Mouse (Mus musculus) left cerebral cortex, adult 11 months (tissue): ENCODE data around the gene Ccdc86.

Experiments used
- DNase-seq: peaks from one replicate; pipeline ENCODE4 v3.0.0; 2022; ENCODE audit warnings: low spot score

The Ccdc86 gene

DNA sequence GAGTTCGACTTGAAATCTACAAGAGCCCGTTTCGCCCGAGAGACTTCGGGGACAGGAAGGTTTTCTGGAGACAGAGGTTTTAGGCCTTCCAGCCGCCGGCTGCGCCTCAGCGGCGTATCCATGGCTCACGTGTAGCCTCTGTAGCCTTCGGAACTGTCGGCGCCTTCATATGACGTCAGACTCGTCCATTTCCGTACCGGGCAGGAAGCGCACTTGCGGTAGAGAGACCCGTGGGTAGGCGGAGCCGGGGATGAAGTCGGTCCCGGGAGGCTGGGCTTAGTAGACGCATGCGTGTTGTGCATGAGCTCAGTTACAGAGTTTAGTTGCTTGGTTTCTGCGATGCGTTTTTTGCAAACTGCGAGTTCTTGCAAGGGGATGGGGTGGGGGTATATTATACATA lies at the start of gene Ccdc86:
Gene Ccdc86, minus strand, starts transcription at position 155 of the 400 bp plus-strand sequence.
- DNase-seq, result peak; percentile 93

DNA sequence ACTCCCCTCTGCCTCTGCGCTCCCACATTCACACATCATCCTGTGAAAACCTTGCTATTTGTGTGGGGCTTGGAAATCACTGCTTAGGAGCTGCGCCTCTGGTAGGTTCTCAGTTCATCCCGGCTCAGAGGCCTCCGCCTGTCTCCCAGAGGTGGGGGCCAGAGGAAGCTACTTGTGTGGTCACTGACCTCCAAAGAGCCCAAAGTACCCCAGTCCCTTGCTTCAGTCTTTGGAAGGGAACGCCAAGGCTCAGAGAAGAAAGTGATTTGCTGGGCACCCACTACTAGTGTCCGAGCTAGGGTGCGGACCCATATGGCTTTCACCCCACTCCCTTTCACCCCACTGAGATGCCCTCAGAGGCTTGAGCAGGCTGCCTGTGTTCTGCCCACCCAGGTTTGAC lies 44.1 kb upstream of the Ccdc86 start, which contains the start of gene Ms4a15:
Gene Ms4a15, minus strand, starts transcription at position 101 of the 400 bp plus-strand sequence.
- DNase-seq, result no peak

- DNase-seq, result no peak
These were observed 42.8 kb upstream of the Ccdc86 start for GRCm38 (mm10) chr19:10991911-10992310.

- DNase-seq, result no peak
These were observed 41.7 kb upstream of the Ccdc86 start for GRCm38 (mm10) chr19:10990751-10991150.

- no peak for DNase-seq
These were observed 39.5 kb upstream of the Ccdc86 start for GRCm38 (mm10) chr19:10988563-10988962.

DNA sequence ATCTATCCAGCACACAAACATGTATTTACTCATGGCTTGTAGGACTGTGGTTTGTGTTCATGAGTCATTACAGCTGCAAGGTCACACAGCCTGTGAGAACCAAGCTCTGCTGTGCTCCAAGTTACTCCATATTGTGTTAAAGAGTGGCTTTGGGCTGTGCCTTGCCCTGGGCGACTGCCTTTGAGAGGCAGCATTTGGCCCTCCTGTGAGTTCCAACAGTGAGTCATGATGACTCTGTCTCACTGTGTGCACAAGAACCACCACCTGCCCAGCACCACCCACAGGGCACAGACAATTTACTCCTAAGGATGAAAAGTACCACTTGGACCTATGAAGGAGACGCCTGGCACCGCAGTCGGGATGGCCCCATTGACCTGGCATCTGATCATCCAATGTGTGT lies 36.8 kb upstream of the Ccdc86 start:
- no peak for DNase-seq

DNA sequence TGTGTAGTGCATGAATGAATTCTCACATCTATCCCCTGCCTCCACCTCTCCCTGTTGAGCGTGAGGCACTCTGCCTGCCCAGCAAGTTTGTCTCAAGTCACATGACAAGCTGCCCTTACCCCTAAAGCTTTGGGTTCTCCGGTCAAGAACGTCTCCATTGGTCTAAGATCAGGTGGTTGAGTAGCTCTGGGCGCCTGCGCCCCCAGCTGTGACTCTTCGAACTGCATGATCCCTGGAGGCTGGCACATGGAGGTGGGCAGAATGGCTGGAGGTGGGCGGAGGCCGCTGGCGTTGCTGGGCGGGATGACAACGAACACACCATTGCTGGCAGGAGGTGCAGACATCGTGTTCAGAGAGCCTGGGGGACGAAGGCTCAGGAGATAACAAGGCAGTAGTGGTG lies 35.5 kb upstream of the Ccdc86 start:
- DNase-seq, result no peak

DNA sequence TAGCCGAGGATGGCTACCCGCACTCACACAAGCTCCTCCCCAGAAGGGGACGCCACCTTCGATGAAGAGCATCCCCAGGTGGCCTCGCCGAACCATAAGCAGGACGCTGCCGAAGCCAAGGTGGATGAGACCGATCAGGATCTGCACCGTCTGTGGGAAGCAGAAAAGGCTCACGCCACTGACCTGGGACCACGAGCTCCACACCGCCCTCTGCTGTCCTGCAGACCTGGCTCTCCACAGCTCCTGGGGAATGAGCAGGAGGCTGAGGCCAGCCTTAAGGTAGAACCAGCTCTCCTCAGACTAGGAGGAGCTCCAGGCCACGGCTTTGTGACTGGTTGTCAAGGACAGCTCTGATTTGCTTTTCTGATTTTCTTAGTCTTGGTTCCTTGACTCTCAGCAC lies 34.1 kb upstream of the Ccdc86 start:
- no peak for DNase-seq

- DNase-seq, result no peak
These were observed 31.1 kb upstream of the Ccdc86 start for GRCm38 (mm10) chr19:10980210-10980609.

DNA sequence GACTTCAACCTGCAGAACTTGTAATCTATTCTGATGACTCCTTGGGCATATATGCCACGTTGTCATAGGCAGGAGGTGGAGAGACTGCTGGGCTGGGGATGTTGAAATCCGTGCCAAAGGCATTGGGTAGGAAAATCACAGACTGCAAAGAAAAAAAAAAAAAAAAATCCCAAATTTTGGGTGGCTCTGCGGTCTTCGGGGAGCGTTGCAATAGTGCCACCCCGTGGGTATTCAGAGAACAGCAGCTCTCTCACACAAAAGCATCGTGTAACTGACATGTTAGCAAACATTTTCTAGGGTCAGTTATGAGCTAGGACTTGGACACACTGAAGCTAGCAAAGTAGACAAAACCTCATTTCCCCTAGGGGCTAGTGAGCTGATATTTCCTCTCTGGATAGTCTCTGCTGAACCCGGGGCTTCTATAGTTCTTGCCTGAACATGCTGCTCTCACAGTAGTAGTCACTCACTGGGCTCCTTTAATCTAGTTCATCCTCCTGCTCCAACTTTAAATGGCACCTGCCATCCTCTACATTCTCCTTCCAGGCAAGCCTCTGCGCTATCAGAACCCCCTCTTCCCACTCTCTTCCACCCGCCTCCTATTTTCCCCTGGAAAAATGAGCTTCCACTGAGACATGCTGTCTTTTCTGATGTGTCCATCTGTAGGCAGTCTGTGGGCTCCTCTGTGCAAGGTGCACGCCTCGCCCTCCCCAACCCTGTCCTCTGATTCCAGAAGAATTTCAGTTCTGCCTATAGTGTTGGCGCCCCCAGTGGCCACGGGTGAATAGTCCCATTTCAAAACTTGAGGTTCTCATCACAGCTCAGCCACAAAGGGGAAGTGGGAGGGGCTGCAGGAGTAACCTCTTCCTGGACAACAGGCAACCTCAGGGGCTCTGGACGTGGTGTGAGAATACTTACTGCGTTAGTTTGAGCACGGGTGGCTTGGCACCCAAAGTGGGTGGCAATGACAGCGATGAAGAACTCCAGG lies 30.4 kb upstream of the Ccdc86 start:
- peak; percentile 58 for DNase-seq

DNA sequence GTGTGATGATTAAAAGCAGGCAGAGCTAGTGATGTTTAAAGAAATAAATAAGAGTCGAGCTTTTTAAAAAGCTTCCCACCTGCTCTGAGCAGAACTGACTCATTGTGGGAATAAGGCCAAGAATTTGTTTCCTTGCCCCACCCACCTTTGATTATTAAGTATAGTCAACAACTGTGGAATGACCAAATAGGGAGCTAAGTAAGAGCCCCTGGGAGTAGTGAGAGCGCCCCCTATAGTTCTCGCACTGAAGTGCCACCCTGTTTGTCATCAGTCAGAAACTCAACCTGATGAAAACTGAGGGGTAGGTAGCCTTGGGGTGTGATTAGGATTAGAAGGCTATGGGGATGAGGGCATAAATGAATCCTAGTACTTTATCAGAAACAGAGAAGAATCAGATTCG lies 27.3 kb upstream of the Ccdc86 start:
- no peak for DNase-seq

DNA sequence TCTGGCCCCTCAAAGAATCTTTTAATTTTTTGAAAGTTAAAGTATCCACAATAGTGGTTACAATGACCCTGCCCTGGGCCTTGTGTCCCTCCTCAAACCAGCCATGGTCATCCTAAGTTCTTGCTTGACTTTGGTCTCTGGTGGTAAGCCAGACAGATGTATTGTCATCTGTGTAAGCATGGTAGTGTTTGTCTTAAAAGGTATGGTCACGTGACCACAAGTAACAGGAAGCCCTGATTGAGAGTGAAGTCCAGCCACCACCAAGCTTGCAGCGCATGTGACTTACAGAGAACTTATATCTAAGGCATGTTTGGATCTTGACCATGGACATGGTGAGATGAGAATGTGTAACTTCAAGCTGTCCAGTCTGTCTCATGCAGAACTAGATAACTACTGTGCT lies 26.1 kb upstream of the Ccdc86 start:
- DNase-seq, result no peak

- no peak for DNase-seq
These were observed 25.3 kb upstream of the Ccdc86 start, which contains the start of gene Ms4a10 for GRCm38 (mm10) chr19:10974238-10974865. Gene Ms4a10 (minus strand): TSS chr19:10974670.

DNA sequence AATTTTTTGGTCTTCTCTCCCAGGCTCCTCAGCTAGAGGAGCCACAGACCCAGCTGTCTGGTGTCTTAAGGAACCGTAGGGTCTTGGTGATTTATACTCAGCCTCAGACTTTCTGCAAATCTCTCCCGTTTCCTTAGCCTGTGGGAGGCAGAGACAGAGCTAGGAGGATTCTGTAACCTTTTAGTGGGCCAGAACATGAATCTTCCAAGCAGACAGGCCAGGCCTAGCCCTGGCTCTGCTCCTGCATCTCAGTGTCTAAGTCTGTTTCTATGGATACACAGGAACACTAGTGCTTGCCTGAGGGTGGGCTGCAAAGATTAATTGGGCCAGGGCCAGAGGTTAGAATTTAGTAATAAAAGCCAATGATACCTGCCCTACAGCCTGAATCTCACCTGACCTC lies 24.1 kb upstream of the Ccdc86 start:
- DNase-seq, result no peak

GRCm38 (mm10) chr19:10972660-10973059 lies 23.6 kb upstream of the Ccdc86 start:
- no peak for DNase-seq

DNA sequence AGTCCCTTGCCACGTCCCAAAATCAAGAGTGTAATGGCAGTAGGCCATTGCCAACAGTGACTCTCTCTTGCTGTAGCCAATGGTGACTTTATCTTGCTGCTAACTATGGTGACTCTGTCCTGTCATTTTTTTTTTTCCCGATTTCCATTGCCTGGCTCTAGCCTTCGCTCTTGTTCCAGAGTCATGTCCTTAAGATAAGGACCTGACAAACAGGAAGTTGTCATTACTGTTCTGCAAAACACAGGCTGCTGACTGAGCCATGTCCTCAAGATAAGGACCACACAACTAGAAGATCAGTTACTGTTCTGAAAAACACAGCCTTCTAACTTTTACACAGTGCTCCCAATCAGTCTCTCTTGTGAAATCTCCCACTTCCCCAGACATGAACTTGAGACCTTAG lies 21.4 kb upstream of the Ccdc86 start:
- DNase-seq, result no peak

- DNase-seq, result no peak
These were observed 19.5 kb upstream of the Ccdc86 start for GRCm38 (mm10) chr19:10968578-10968977.

GRCm38 (mm10) chr19:10965721-10966120 lies 16.7 kb upstream of the Ccdc86 start:
- DNase-seq, result no peak

DNA sequence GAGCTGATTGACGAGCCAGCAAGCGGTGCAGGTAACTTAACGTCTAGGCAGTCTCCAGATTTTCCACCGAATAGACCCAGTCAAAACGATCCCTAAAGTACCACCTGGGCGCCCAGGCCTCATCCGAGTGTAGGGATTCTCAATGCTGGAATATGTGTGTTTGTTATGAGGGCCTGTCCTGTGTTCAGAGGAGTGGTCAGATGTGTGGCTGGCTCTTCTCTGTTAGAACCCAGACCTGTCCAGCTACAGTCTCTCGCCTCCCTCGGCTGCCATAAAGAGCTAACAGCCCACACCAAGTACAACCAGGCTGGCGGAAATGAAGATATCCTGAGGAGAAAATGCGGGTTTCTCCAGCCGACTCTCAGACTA lies 10.9 kb upstream of the Ccdc86 start:
- no peak for DNase-seq

DNA sequence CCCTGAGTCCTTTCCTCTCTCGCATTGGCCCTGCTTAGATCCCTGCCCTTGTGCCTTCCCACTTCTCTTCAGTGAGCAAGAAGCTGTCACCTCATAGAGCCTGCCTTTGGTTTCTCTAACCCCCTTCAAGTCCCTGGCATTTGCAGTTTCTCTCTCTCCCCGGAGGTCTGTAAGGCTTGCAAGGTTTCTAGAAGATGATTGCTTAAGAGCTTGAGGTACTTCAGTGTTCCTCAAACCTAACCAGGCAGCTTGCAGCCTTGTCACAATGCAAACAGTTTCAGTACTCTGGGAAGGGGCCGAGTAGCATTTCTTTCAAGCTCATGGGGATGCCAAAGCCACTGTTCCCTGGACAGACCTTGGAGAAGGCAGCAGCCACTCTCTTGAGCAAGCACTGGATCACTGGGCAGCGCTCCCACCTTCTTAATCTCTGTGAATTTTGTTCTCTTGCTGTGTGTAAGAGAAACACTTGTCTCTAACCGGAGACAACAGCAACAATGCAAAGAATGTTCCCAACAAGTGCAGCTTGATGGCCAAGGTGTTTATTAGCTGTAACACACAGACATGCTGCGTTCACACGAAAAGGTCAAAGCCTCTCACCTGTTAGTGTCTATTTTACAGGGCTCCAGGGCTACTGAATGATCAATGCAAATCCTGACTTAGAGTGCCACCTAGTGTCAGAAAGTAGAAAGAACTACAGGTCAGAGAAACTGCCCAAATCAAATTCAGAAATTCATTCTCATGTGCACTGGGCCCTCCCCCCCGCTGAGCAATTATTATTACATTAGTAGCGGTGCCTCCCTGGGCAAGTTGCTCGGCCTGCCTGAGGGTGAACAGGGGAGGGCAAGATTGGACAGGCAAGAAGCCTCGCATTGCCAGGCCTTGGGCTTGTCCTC lies 10.3 kb upstream of the Ccdc86 start:
- DNase-seq, result no peak

GRCm38 (mm10) chr19:10952021-10952939 lies 3.2 kb upstream of the Ccdc86 start:
- DNase-seq, result no peak
